Mouse (Mus musculus) heart, embryonic 14.5 days (tissue): ENCODE measurements around the gene Neurl2. TPM values are rescaled to one million over a fixed set of nuclear protein-coding genes. Genes with fewer than 3 reads are reported as not detected.

ENCODE experiments used
- ATAC-seq: fragments of 200-750 bp; cut with Nextera tagmentation; 2 replicates; pipeline ENCODE4 v1.8.0; 2017; ENCODE audit warnings: low read depth, moderate TSS enrichment; ENCODE audit not compliant: insufficient number of reproducible peaks, insufficient read depth, low FRiP score
- H3K27ac ChIP-seq, 2 experiments: fragments of 200-500 bp in 1 of 2; fragments of 300-500 bp in 1 of 2; sonication (generic) in 1 of 2; replicated peaks in 1 of 2; 2 replicates each; pipeline ENCODE4 v1.5.1; 2012 to 2014; ENCODE audit warnings: low read depth in 2 of 2, low read length in 2 of 2, control low read depth in 1 of 2, mild to moderate bottlenecking in 1 of 2, mixed read lengths in 1 of 2; ENCODE audit not compliant: control insufficient read depth in 1 of 2, insufficient read depth in 1 of 2
- H3K27me3 ChIP-seq: fragments of 300-500 bp; sonication (generic); 2 replicates; pipeline ENCODE4 v1.6.1; 2014; ENCODE audit warnings: mild to moderate bottlenecking, low read length, control low read depth; ENCODE audit not compliant: control insufficient read depth, insufficient read depth
- H3K36me3 ChIP-seq: fragments of 300-500 bp; sonication (generic); 2 replicates; pipeline ENCODE4 v1.6.1; 2014; ENCODE audit warnings: mild to moderate bottlenecking, control low read depth, low read length, mixed read lengths; ENCODE audit not compliant: control insufficient read depth, insufficient read depth
- H3K4me1 ChIP-seq, 2 experiments: fragments of 200-500 bp in 1 of 2; fragments of 300-500 bp in 1 of 2; sonication (generic) in 1 of 2; 2 replicates each; pipeline ENCODE4 v1.6.1; 2012 to 2014; ENCODE audit warnings: low read length in 2 of 2, control low read depth in 1 of 2, mixed read lengths in 1 of 2; ENCODE audit not compliant: control insufficient read depth in 2 of 2, insufficient read depth in 2 of 2
- H3K4me2 ChIP-seq: fragments of 300-500 bp; sonication (generic); 2 replicates; pipeline ENCODE4 v1.6.1; 2014; ENCODE audit warnings: mild to moderate bottlenecking, low read length
- H3K4me3 ChIP-seq, 2 experiments: fragments of 200-500 bp in 1 of 2; fragments of 300-500 bp in 1 of 2; sonication (generic) in 1 of 2; 2 replicates each; pipeline ENCODE4 v1.5.1; 2012 to 2014; ENCODE audit warnings: low read length in 2 of 2, mild to moderate bottlenecking in 2 of 2, control low read depth in 1 of 2, low read depth in 1 of 2, moderate library complexity in 1 of 2; ENCODE audit not compliant: control insufficient read depth in 1 of 2, insufficient read depth in 1 of 2
- H3K9ac ChIP-seq: fragments of 300-500 bp; sonication (generic); 2 replicates; pipeline ENCODE4 v1.6.1; 2014; ENCODE audit warnings: mild to moderate bottlenecking, low read length
- H3K9me3 ChIP-seq: fragments of 300-500 bp; sonication (generic); 2 replicates; pipeline ENCODE4 v1.6.1; 2016; ENCODE audit warnings: low read length, control low read depth; ENCODE audit not compliant: control insufficient read depth
- WGBS: fragments of 180-500 bp; shearing (Covaris S2); extraction: QIAGEN DNeasy Blood & Tissue Kit; methylation state at CpG from one replicate; pipeline ENCODE4 v1.1.7; 2014; 5-methylcytosine and 5-hydroxymethylcytosine counted together
- polyA plus RNA-seq: library from polyadenylated mRNA; unstranded; fragments of >200 nt; fragmentation: Nextera tagmentation; extraction: Ambion mirVana; gene quantifications from 2 replicates; pipeline ENCODE4 v1.2.1, GENCODE M21; 2014

Gene Neurl2
- polyA plus RNA-seq, 1 experiment from 2014 or later: 55.1 TPM

GRCm38 (mm10) chr2:164832748-164833301, 431 bp downstream of the Neurl2 start, which contains the start of gene Ctsa:
Gene Ctsa, plus strand, starts transcription at chr2:164832873.
- H3K27me3 ChIP-seq: no peaks in the 10 kb centered on the region
- H3K4me2 ChIP-seq: peak within 1 kb of the TSS; percentile 83
- H3K27ac ChIP-seq: peak within 1 kb of the TSS; percentile 97 to 98
- H3K36me3 ChIP-seq: peaks cover 51% of the 10 kb centered on the region
- peak within 1 kb of the TSS; percentile 69 to 75 for H3K4me3 ChIP-seq
- peak; percentile 66 for ATAC-seq
- no peaks in the 10 kb centered on the region for H3K9me3 ChIP-seq
- WGBS: under 1% methylated on average over 35 of the region's 35 CpGs
- peak within 1 kb of the TSS; percentile 90 for H3K9ac ChIP-seq
- peaks cover 9 to 29% of the 10 kb centered on the region in 2 experiments; a peak in 3 of 4 replicates for H3K4me1 ChIP-seq

DNA sequence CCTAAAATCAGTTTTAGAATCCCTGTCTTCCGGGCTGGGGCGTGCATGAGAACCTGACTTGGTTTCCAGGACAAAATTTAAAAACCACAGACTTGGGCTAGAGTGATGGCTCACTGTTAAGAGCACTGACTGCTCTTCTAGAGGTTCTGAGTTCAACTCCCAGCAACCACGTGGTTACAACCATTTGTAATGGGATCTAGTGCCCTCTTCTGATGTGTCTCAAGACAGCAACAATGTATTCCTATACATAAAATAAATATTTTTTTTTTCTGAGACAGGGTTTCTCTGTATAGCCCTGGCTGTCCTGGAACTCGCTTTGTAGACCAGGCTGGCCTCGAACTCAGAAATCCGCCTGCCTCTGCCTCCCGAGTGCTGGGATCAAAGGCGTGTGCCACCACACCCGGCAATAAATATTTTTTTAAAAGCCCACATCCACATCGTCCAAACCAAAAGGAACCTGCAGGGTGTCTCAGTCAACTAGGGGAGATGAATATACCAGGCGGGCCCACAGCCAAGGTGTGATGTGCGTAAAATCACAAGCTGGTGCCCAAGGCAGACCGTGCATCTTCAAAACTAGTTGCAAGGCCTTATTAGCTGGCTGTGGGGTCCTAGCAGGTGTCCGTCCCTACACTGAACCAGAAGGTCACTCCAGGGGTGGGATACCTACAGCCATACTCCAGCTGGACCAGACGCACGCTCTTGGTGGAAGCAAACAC, 1.1 kb downstream of the Neurl2 start:
- no peaks in the 10 kb centered on the region for H3K9me3 ChIP-seq
- peak overlapping the region; percentile 83 for H3K4me2 ChIP-seq
- H3K27ac ChIP-seq: peak overlapping the region; percentile 97 to 98
- peak overlapping the region; percentile 90 for H3K9ac ChIP-seq
- 56% methylated on average over 16 of the region's 16 CpGs for WGBS
- H3K27me3 ChIP-seq: no peaks in the 10 kb centered on the region
- H3K4me1 ChIP-seq: peaks cover 9 to 29% of the 10 kb centered on the region in 2 experiments; a peak in 3 of 4 replicates
- ATAC-seq: no peak
- H3K36me3 ChIP-seq: peaks cover 51% of the 10 kb centered on the region
- H3K4me3 ChIP-seq: peak overlapping the region; percentile 69 to 75

GRCm38 (mm10) chr2:164831029-164831428, 2.2 kb downstream of the Neurl2 start:
- 88% methylated on average over 10 of the region's 10 CpGs for WGBS
- Histone ChIP-seq H3K4me1 (peaks cover 9 to 29% of the 10 kb centered on the region in 2 experiments; a peak in 3 of 4 replicates), H3K27me3 (no peaks in the 10 kb centered on the region), H3K9ac (no peak overlapping the region; the same call in 1 of the 2 replicates), H3K4me2 (no peak overlapping the region), H3K9me3 (no peaks in the 10 kb centered on the region), H3K36me3 (peaks cover 51% of the 10 kb centered on the region), H3K27ac (no peak overlapping the region), H3K4me3 (no peak overlapping the region)
- no peak for ATAC-seq

GRCm38 (mm10) chr2:164829090-164829489, 4.2 kb downstream of the Neurl2 start:
- Histone ChIP-seq H3K27ac (no peak overlapping the region), H3K36me3 (peaks cover 55% of the 10 kb centered on the region), H3K9me3 (no peaks in the 10 kb centered on the region), H3K27me3 (no peaks in the 10 kb centered on the region), H3K4me3 (no peak overlapping the region), H3K4me2 (no peak overlapping the region), H3K9ac (no peak overlapping the region), H3K4me1 (peaks cover 5 to 22% of the 10 kb centered on the region in 2 experiments; a peak in 3 of 4 replicates)
- 88% methylated on average over 1 of the region's 1 CpGs for WGBS
- no peak for ATAC-seq

- Histone ChIP-seq H3K36me3 (peaks cover 55% of the 10 kb centered on the region), H3K4me2 (no peak within 1 kb of the TSS), H3K9ac (no peak within 1 kb of the TSS), H3K27ac (no peak within 1 kb of the TSS), H3K27me3 (no peaks in the 10 kb centered on the region), H3K9me3 (no peaks in the 10 kb centered on the region), H3K4me1 (peaks cover 5 to 24% of the 10 kb centered on the region in 2 experiments; a peak in 3 of 4 replicates), H3K4me3 (no peak within 1 kb of the TSS)
- WGBS: 81% methylated on average over 6 of the region's 6 CpGs
- no peak for ATAC-seq
Measured at GRCm38 (mm10) chr2:164828437-164828836, 4.8 kb downstream of the Neurl2 start, which contains the start of gene Spata25. Gene Spata25, minus strand, starts transcription at chr2:164828537.

GRCm38 (mm10) chr2:164827146-164827850, 6.0 kb downstream of the Neurl2 start:
- no peak overlapping the region for H3K4me3 ChIP-seq
- peaks cover 3 to 22% of the 10 kb centered on the region in 2 experiments; a peak in 3 of 4 replicates for H3K4me1 ChIP-seq
- H3K4me2 ChIP-seq: no peak overlapping the region
- no peaks in the 10 kb centered on the region for H3K9me3 ChIP-seq
- no peak overlapping the region for H3K27ac ChIP-seq
- H3K36me3 ChIP-seq: peaks cover 55% of the 10 kb centered on the region
- H3K9ac ChIP-seq: no peak overlapping the region
- H3K27me3 ChIP-seq: no peaks in the 10 kb centered on the region
- 80% methylated on average over 16 of the region's 16 CpGs for WGBS
- ATAC-seq: no peak

GRCm38 (mm10) chr2:164825521-164825920, 7.7 kb downstream of the Neurl2 start:
- 91% methylated on average over 17 of the region's 17 CpGs for WGBS
- no peaks in the 10 kb centered on the region for H3K9me3 ChIP-seq
- H3K4me1 ChIP-seq: peaks cover under 1 to 6% of the 10 kb centered on the region in 2 experiments; a peak in 2 of 4 replicates
- no peaks in the 10 kb centered on the region for H3K27me3 ChIP-seq
- peaks cover 66% of the 10 kb centered on the region for H3K36me3 ChIP-seq
- no peak overlapping the region for H3K4me3 ChIP-seq
- H3K4me2 ChIP-seq: no peak overlapping the region
- no peak overlapping the region for H3K27ac ChIP-seq
- ATAC-seq: no peak
- H3K9ac ChIP-seq: no peak overlapping the region
